Mouse (Mus musculus): ENCODE measurements around the gene Pacs2.

Pacs2 gene

GRCm38 (mm10) chr12:113013604-113014558, at the start of gene Pacs2:
Pacs2 (plus strand) TSS chr12:113014508.
- in situ Hi-C loops (cut with MboI; ENCODE audit: low pct_unique_long_range_greater_than_20kb in 1 of 2, low sequenced_read_pairs in 2 of 2, unreplicated experiment in 1 of 2) = no loop called here

- in situ Hi-C loops (cut with MboI; ENCODE audit: low pct_unique_long_range_greater_than_20kb in 1 of 2, low sequenced_read_pairs in 2 of 2, unreplicated experiment in 1 of 2) = no loop called here
Measured at GRCm38 (mm10) chr12:112965783-112966182, 48.5 kb upstream of the Pacs2 start.

GRCm38 (mm10) chr12:112968943-112969342, 45.4 kb upstream of the Pacs2 start:
- in situ Hi-C loops (cut with MboI; ENCODE audit: low pct_unique_long_range_greater_than_20kb in 1 of 2, low sequenced_read_pairs in 2 of 2, unreplicated experiment in 1 of 2) = no loop called here

GRCm38 (mm10) chr12:112969616-112970015, 44.7 kb upstream of the Pacs2 start:
- in situ Hi-C loops (cut with MboI; ENCODE audit: low pct_unique_long_range_greater_than_20kb in 1 of 2, low sequenced_read_pairs in 2 of 2, unreplicated experiment in 1 of 2) = no loop called here

- in situ Hi-C loops (cut with MboI; ENCODE audit: low pct_unique_long_range_greater_than_20kb in 1 of 2, low sequenced_read_pairs in 2 of 2, unreplicated experiment in 1 of 2) = no loop called here
Measured at GRCm38 (mm10) chr12:112974736-112975135, 39.6 kb upstream of the Pacs2 start.

GRCm38 (mm10) chr12:112976371-112977073, 37.8 kb upstream of the Pacs2 start, which contains the start of gene Btbd6:
Btbd6 (plus strand) TSS chr12:112976482.
- in situ Hi-C loops (cut with MboI; ENCODE audit: low pct_unique_long_range_greater_than_20kb in 1 of 2, low sequenced_read_pairs in 2 of 2, unreplicated experiment in 1 of 2) = no loop called here

- in situ Hi-C loops (cut with MboI; ENCODE audit: low pct_unique_long_range_greater_than_20kb in 1 of 2, low sequenced_read_pairs in 2 of 2, unreplicated experiment in 1 of 2) = no loop called here
Measured at GRCm38 (mm10) chr12:112977156-112977555, 37.2 kb upstream of the Pacs2 start.

- in situ Hi-C loops (cut with MboI; ENCODE audit: low pct_unique_long_range_greater_than_20kb in 1 of 2, low sequenced_read_pairs in 2 of 2, unreplicated experiment in 1 of 2) = no loop called here
Measured at GRCm38 (mm10) chr12:112982031-112982430, 32.3 kb upstream of the Pacs2 start.

GRCm38 (mm10) chr12:112985346-112985745, 29.0 kb upstream of the Pacs2 start:
- in situ Hi-C loops (cut with MboI; ENCODE audit: low pct_unique_long_range_greater_than_20kb in 1 of 2, low sequenced_read_pairs in 2 of 2, unreplicated experiment in 1 of 2) = no loop called here

- in situ Hi-C loops (cut with MboI; ENCODE audit: low pct_unique_long_range_greater_than_20kb in 1 of 2, low sequenced_read_pairs in 2 of 2, unreplicated experiment in 1 of 2) = no loop called here
Measured at GRCm38 (mm10) chr12:112987877-112988276, 26.4 kb upstream of the Pacs2 start.

GRCm38 (mm10) chr12:112990706-112991405, 23.5 kb upstream of the Pacs2 start:
- in situ Hi-C loops (cut with MboI; ENCODE audit: low pct_unique_long_range_greater_than_20kb in 1 of 2, low sequenced_read_pairs in 2 of 2, unreplicated experiment in 1 of 2) = no loop called here

GRCm38 (mm10) chr12:112991444-112991843, 22.9 kb upstream of the Pacs2 start:
- in situ Hi-C loops (cut with MboI; ENCODE audit: low pct_unique_long_range_greater_than_20kb in 1 of 2, low sequenced_read_pairs in 2 of 2, unreplicated experiment in 1 of 2) = no loop called here

- in situ Hi-C loops (cut with MboI; ENCODE audit: low pct_unique_long_range_greater_than_20kb in 1 of 2, low sequenced_read_pairs in 2 of 2, unreplicated experiment in 1 of 2) = no loop called here
Measured at GRCm38 (mm10) chr12:112994153-112994552, 20.2 kb upstream of the Pacs2 start.

GRCm38 (mm10) chr12:112999569-113000293, 14.6 kb upstream of the Pacs2 start:
- in situ Hi-C loops (cut with MboI; ENCODE audit: low pct_unique_long_range_greater_than_20kb in 1 of 2, low sequenced_read_pairs in 2 of 2, unreplicated experiment in 1 of 2) = no loop called here

- in situ Hi-C loops (cut with MboI; ENCODE audit: low pct_unique_long_range_greater_than_20kb in 1 of 2, low sequenced_read_pairs in 2 of 2, unreplicated experiment in 1 of 2) = no loop called here
Measured at GRCm38 (mm10) chr12:113000294-113001132, 13.8 kb upstream of the Pacs2 start, which contains the start of gene Brf1. Brf1 (minus strand) TSS chr12:113000704.

- in situ Hi-C loops (cut with MboI; ENCODE audit: low pct_unique_long_range_greater_than_20kb in 1 of 2, low sequenced_read_pairs in 2 of 2, unreplicated experiment in 1 of 2) = no loop called here
Measured at GRCm38 (mm10) chr12:113001133-113001474, 13.2 kb upstream of the Pacs2 start.

- in situ Hi-C loops (cut with MboI; ENCODE audit: low pct_unique_long_range_greater_than_20kb in 1 of 2, low sequenced_read_pairs in 2 of 2, unreplicated experiment in 1 of 2) = no loop called here
Measured at GRCm38 (mm10) chr12:113002667-113003066, 11.6 kb upstream of the Pacs2 start.

Data from mouse embryonic stem cell (cell line).